Mouse (Mus musculus) urinary bladder, adult 18-20 months (tissue): ENCODE measurements around the gene Vhl.
"Not testable (repeated sequence)": the region's sequence is repeated elsewhere in the genome, so short reads cannot be mapped to it uniquely, and the experiment has no call there.

Experiments
- DNase-seq, 2 experiments: peaks; one replicate each; pipeline ENCODE4 v3.0.0; 2022; ENCODE audit warnings: low spot score in 2 of 2, mixed read lengths in 2 of 2

Gene Vhl

DNA sequence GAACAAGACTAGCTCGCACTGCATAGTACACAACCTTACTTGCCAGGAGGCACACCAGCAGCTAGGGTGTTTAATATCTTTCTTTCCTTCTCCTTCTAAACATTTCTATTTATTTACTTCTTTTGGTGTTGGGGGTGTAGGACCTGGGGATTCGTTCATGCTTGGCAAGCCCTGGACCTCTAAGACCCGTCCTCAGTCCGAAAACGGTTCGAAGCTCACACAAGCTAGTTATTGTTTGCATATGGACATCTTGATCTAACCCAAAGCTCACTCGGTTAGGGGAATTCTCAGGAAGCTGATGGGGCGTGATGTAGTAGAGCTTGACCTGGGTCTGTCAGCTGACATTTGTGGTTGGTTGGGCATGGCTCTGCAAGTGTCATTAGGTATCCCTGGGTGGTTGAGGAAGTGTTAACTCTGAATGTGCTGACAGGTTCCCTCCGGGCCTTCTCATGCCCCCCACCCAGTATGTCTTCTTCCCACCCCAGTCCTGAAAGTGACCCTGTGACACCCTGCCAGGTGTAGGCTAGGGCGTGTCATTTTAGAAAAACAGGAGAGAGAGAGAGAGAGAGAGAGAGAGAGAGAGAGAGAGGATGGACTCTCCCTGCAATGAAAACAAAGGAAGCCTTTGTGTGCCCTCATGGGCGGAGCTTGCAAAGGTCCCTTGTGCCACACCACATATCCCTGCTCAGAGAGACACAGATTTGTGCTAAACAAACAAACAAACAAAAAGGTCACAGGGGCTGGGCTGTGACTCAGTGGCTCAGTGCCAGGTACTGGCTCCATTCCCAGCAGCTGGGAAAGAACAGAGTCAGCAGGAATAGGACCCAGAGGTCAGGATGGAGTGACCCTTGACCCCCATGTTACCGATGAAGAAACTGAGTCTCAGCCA, 37.8 kb downstream of the Vhl start:
- DNase-seq = no peak

GRCm38 (mm10) chr6:113662964-113663700, 39.4 kb downstream of the Vhl start:
- no peak for DNase-seq

DNA sequence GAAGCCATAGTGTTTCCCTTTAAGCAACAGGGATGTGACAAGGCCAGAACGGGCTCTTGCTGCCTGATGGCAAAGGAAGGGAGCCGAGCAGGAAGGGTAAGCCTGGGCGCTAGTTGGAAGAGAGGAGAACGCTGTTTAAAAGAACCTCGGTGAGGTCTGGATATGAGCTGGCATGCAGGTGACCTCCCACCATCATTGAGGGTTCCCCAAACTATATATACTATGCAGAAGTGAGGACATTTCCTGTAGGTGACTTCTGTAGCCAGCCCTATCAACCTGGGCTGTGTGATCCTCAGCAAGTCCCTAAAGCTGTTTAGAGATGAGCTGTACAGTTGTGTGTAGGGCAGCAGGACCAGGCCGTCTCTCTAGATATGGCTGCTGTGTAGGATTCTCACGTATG, 40.5 kb downstream of the Vhl start:
- no peak for DNase-seq

DNA sequence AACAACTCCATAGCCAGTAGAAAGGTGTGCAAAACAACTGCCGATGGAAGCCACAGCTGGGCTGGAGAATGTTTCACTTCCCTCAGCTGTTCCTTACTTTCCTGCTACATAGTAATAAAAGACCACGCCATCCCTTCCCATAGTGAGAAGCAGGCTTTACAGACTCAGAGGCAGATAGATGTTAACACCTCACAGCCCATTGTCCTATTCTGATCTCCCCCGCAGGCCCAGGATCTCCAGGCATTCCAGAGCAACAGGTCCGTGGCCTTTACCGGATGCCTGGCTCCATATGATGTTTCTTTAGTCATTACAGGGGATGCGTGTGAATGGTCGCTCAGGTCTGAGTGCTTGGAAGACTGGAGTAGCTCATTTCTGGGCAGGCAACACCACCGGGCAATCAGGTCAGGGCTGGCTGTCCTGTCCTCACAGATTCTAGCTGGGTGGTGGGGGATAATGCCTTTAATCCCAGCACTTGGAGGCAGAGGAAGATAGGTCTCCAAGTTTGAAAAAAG, 43.9 kb downstream of the Vhl start:
- DNase-seq = no peak

GRCm38 (mm10) chr6:113668287-113669154, 44.8 kb downstream of the Vhl start:
- no peak for DNase-seq

DNA sequence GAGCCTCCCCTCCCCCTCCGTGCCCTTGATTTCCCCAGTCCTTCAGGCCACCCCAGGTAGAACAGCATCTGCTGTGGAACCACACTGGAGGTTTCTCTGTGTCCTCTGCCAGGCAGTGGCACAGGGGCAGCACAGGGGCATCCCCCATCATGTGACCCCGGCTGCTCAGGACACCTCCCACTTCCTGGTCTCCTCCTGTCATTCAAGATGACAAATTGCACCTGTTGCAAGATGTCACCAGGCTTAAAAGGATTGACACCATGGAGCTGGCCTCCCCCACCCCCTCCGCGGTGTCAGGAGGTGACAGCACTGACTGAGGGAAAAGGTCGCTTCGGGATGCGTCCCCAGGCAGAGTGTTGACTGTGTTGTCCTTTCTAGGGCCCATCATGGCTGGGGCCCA, 46.1 kb downstream of the Vhl start:
- DNase-seq = no peak

- DNase-seq = not testable (repeated sequence)
Observed at GRCm38 (mm10) chr6:113672029-113672428, 48.3 kb downstream of the Vhl start.

DNA sequence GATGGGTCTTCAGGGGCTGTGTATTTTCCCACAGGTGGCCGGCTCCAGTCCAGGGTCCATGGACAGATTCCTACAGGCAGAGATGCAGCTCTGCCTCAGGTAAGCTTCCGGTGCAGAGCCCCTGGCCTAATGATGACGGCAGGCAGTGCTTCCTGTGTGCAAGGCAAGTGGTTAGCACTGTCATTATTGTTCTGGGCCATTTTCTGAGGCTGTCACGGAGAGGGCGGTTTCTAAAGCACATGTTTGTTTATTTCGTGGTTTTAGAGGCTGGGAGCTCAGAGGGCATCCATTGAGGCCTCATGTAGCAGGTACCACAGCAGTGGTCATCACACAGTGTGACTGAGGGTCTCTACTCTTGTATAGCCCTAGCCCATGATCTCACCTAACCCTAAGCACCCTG, 49.2 kb downstream of the Vhl start:
- no peak for DNase-seq

DNA sequence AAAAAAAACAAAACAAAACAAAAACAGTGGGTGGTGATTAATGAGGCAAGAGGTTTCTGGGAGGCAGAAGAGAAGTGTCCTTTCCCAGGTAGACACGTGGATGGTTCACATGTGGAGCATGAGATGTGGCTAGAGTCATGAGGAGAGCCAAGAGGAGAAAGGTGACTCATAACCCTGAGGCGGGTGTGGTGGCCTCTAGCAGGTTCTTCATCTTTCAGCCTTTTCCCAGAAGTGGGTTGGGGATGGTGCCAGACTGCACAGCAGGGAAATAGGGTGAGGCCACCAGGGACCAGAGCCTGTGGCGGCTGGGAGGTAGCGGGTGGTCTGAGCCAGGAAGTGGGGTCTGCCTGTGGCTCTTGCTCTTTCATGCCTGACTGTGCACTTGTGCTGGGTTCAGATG, 51.5 kb downstream of the Vhl start:
- peak; percentile 24 to 58 for DNase-seq

DNA sequence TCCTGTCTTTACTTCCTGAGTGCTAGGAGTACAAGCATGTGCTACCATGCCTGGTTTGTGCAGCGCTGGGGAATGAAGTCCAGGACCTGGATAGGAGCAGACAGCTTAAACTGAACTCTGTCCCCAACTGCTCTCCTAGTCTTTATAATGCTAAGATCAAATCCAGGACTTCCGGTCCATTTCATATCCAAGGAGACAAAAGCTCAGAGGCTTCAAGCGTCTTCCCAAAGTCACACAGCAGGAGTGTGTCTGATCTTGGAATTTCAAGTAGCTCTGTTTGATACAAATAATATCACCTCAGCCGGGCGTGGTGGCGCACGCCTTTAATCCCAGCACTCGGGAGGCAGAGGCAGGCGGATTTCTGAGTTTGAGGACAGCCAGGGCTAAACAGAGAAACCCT, 52.2 kb downstream of the Vhl start:
- DNase-seq = no peak

DNA sequence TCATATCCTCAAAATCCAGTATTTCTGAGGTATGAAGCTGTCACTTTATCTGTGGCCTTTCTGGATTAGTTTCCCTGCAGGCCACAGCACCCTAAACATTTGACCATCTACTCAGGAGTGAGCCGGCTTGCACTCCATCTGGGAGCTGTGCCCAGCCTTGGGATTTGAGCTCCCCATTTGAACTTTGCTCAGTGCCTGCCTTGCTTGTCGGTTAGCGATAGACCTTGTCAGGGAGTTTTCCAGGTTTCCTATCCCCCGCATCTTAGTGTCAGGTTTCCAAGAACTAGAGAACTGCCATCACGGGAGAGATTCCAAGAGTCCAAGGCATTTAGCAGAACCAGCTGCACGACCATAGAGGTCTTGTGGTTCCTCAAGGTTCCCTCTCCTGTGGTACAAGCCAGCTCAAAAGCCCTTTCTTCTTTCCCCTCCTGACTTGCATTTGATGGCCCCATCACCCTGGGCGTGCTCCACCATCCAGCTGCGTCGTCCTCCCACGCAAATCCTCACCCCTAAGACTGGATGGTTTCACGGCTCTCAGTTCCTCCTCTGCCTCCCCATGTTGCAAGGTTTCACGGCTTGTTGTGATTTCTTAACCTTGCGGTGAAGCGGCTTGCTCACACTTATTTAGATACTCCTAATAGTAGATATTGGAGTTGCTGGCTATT, 53.4 kb downstream of the Vhl start:
- DNase-seq = no peak

GRCm38 (mm10) chr6:113678246-113679012, 54.7 kb downstream of the Vhl start:
- DNase-seq = no peak

DNA sequence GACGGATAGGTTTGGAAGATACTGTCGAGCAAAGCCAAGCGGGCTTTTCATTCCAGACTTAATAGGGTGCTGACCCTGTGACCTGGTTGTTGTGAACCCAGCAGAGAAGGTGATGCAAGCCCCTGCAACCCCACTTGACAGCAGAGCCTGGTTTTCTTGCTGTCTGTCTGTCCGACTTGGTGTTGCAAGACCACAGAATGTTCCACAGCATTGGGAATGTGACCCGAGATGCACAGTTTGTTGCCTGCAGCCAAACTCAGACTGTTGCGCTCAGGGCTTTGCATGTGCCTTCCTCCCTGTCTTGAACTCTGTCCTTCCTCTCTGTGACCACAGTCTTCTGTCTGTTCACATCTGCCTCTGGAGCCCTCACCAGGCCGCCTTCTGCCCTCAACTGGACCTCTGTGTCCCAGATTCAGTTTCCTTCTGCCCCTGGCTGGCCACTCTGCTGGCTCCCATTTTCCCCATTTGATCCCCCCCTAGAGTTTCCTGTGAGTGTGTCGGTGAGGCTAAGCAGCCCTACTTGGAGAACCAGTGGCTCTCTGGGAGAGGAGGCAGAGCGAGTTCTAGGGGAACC, 56.3 kb downstream of the Vhl start:
- no peak for DNase-seq
